ENCODE assay signal across 27 mouse cellular contexts in genomic region chr12:110070506-110070905, GRCm38 (mm10).
"Had no signal": no experiment of that assay in that cellular context is flagged by ENCODE, and none has a peak within 500 bp of the region (broad histone marks: within the 10 kb centered on the region; RNA-seq: fewer than 3 reads in every experiment).

No protein-coding gene starts in this region.

- H3K4me2 ChIP-seq: heart, embryonic 11.5 days; heart, embryonic 13.5 days; heart, embryonic 15.5 days; hindbrain, embryonic 12.5 days; hindbrain, embryonic 14.5 days; intestine, embryonic 15.5 days; limb, embryonic 12.5 days; liver, embryonic 11.5 days; liver, embryonic 13.5 days had no signal

- H3K4me3 ChIP-seq: heart, adult 2 months; heart, embryonic 13.5 days; heart, embryonic 15.5 days; hindbrain, embryonic 10.5 days; hindbrain, embryonic 12.5 days; intestine, embryonic 15.5 days; layer of hippocampus, adult 2 months; left cerebral cortex, adult 2 months; limb, embryonic 10.5 days; limb, embryonic 12.5 days; liver, embryonic 13.5 days had no signal

- H3K27ac ChIP-seq: heart, adult 2 months; heart, embryonic 13.5 days; heart, embryonic 15.5 days; hindbrain, embryonic 10.5 days; hindbrain, embryonic 12.5 days; hindbrain, embryonic 14.5 days; intestine, embryonic 15.5 days; layer of hippocampus, adult 2 months; left cerebral cortex, adult 2 months; limb, embryonic 10.5 days; limb, embryonic 12.5 days; liver, embryonic 13.5 days had no signal

- H3K9ac ChIP-seq: heart, embryonic 13.5 days; heart, embryonic 15.5 days; hindbrain, embryonic 12.5 days; hindbrain, embryonic 14.5 days; intestine, embryonic 15.5 days; limb, embryonic 12.5 days; liver, embryonic 13.5 days had no signal

- DNase-seq: gastrocnemius, postnatal 14 days; gastrocnemius, postnatal 36 days; heart, adult 11 months; heart, adult 2 months; heart, postnatal 4 days; kidney, adult 18-20 months; kidney, adult 8-10 months; kidney, postnatal 10 days; kidney, postnatal 25 days; kidney, postnatal 4 days; liver; liver, embryonic 13.5 days had no signal

- H3K27me3 ChIP-seq: heart, embryonic 13.5 days; heart, embryonic 15.5 days; hindbrain, embryonic 12.5 days; intestine, embryonic 15.5 days; liver, embryonic 13.5 days had no signal

- ATAC-seq: hindbrain, embryonic 16.5 days; inflammation-experienced regulatory T-cells, adult 6 months; intestine, embryonic 15.5 days; intestine, postnatal 0 days had no signal

- H3K36me3 ChIP-seq: heart, embryonic 13.5 days; heart, embryonic 15.5 days; hindbrain, embryonic 10.5 days; hindbrain, embryonic 12.5 days; intestine, embryonic 15.5 days; limb, embryonic 10.5 days; limb, embryonic 12.5 days; liver, embryonic 13.5 days had no signal

- H3K4me1 ChIP-seq: heart, embryonic 13.5 days; heart, embryonic 15.5 days; hindbrain, embryonic 10.5 days; hindbrain, embryonic 12.5 days; intestine, embryonic 15.5 days; limb, embryonic 10.5 days; limb, embryonic 12.5 days; liver, embryonic 13.5 days had no signal
